Mouse (Mus musculus) forebrain, embryonic 14.5 days (tissue): ENCODE results near the gene Ovol2. TPM values are rescaled to one million over a fixed set of nuclear protein-coding genes. Genes with fewer than 3 reads are reported as not detected.

Source experiments
- ATAC-seq: fragments of 200-750 bp; cut with Nextera tagmentation; 2 replicates; pipeline ENCODE4 v1.8.0; 2017; ENCODE audit warnings: mild to moderate bottlenecking, moderate library complexity
- DNase-seq: peaks from one replicate; pipeline ENCODE4 v3.0.0-alpha.2; 2015; ENCODE audit warnings: low spot score
- H3K27ac ChIP-seq: fragments of 300-500 bp; sonication (generic); 2 replicates; pipeline ENCODE4 v1.5.1; 2014; ENCODE audit warnings: low read depth, mild to moderate bottlenecking, control low read depth, low read length, moderate library complexity
- H3K27me3 ChIP-seq: fragments of 300-500 bp; sonication (generic); replicated peaks from 2 replicates; pipeline ENCODE4 v1.6.1; 2014; ENCODE audit warnings: low read length, control low read depth, mixed read lengths; ENCODE audit not compliant: control insufficient read depth, insufficient read depth
- H3K36me3 ChIP-seq: fragments of 300-500 bp; sonication (generic); 2 replicates; pipeline ENCODE4 v1.6.1; 2014; ENCODE audit warnings: low read length, control low read depth; ENCODE audit not compliant: control insufficient read depth, insufficient read depth
- H3K4me1 ChIP-seq: fragments of 300-500 bp; sonication (generic); 2 replicates; pipeline ENCODE4 v1.6.1; 2014; ENCODE audit warnings: antibody characterized with exemption, low read length, control low read depth; ENCODE audit not compliant: control insufficient read depth, insufficient read depth
- H3K4me2 ChIP-seq: fragments of 300-500 bp; sonication (generic); 2 replicates; pipeline ENCODE4 v1.6.1; 2014; ENCODE audit warnings: mild to moderate bottlenecking, control low read depth, low read length
- H3K4me3 ChIP-seq: fragments of 300-500 bp; sonication (generic); 2 replicates; pipeline ENCODE4 v1.5.1; 2014; ENCODE audit warnings: low read depth, low read length, control low read depth
- H3K9ac ChIP-seq: fragments of 300-500 bp; sonication (generic); 2 replicates; pipeline ENCODE4 v1.6.1; 2014; ENCODE audit warnings: mild to moderate bottlenecking, low read length, control low read depth, moderate library complexity
- H3K9me3 ChIP-seq: fragments of 300-500 bp; sonication (generic); replicated peaks from 2 replicates; pipeline ENCODE4 v1.6.1; 2016; ENCODE audit warnings: low read length, control low read depth, mixed read lengths; ENCODE audit not compliant: control insufficient read depth
- WGBS: fragments of 180-500 bp; shearing (Covaris S2); extraction: QIAGEN DNeasy Blood & Tissue Kit; methylation state at CpG from one replicate; pipeline ENCODE4 v1.1.7; 2014; 5-methylcytosine and 5-hydroxymethylcytosine counted together
- polyA plus RNA-seq: library from polyadenylated mRNA; unstranded; fragments of >200 nt; fragmentation: Nextera tagmentation; extraction: Ambion mirVana; gene quantifications from 2 replicates; pipeline ENCODE4 v1.2.1, GENCODE M21; 2014

Gene Ovol2
- polyA plus RNA-seq, 1 experiment from 2014 or later, result not detected

DNA sequence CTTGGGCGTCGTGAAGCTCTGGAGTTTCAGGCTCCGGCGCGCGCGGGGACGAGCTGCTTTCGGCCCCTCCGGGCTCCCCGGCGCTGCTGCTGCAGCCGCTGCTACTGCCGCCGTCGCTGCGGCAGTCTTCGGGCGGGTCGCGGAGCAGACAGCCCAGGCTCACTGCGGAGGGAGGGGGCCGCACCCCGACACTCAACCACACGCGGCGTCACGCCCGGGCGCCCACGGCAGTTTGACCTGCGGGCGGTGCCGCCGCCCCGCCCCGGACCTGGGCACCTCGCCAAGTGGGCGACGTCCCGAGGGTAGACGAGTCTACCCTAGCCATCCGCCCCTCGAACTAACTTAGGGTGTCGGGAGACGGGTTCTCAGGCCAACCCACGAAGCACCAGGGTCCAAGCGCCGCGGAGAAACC lies 980 bp downstream of the Ovol2 start:
- Histone ChIP-seq H3K4me3 (peak overlapping the region; percentile 46), H3K27ac (no peak overlapping the region), H3K4me1 (peaks cover 16% of the 10 kb centered on the region), H3K9ac (peak overlapping the region; percentile 52), H3K9me3 (no peaks in the 10 kb centered on the region), H3K36me3 (no peaks in the 10 kb centered on the region), H3K4me2 (peak overlapping the region; percentile 91), H3K27me3 (peaks cover 63% of the 10 kb centered on the region)
- WGBS, result under 1% methylated on average over 41 of the region's 50 CpGs
- peak; percentile 36 for DNase-seq
- ATAC-seq, result peak; percentile 56

DNA sequence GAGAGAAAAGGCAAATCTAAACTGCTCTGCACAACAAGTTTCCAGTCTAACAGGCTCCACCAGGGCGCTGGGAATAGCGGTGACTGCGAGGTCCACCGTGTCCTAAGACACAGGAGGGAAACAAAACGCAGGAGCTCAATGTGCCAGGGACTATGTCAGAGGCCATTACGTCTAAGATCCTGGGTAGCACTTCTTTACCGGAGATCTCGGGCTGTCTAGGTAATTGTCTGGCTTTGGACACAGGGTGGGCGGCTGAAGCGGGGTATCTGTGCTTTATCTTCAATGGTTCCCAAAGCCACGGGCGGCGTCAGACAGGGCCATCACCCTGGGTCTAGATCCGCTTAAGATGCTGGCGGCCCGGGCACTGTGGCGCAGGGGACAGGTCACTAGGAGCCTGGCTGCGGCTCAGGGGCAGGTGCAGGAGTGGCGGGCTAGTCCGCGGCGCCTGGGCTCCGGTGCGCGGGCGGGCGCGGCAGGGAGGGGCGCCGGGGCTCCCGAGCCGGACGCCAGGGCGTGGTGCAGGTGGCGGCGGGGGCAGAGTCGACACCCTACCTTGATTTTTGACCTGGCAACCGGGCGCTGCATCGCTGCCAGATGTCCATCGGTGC lies 1.5 kb downstream of the Ovol2 start:
- peaks cover 60% of the 10 kb centered on the region for H3K27me3 ChIP-seq
- under 1% methylated on average over 40 of the region's 41 CpGs for WGBS
- no peak overlapping the region for H3K27ac ChIP-seq
- H3K4me1 ChIP-seq, result peaks cover 16% of the 10 kb centered on the region
- peak overlapping the region; percentile 91 for H3K4me2 ChIP-seq
- peak; percentile 10 for DNase-seq
- 0 out of 2 replicates have a peak, but pooled peaks have one; percentile 8 for ATAC-seq
- peak overlapping the region; percentile 52 for H3K9ac ChIP-seq
- H3K9me3 ChIP-seq, result no peaks in the 10 kb centered on the region
- H3K36me3 ChIP-seq, result no peaks in the 10 kb centered on the region
- H3K4me3 ChIP-seq, result peak overlapping the region; percentile 46

DNA sequence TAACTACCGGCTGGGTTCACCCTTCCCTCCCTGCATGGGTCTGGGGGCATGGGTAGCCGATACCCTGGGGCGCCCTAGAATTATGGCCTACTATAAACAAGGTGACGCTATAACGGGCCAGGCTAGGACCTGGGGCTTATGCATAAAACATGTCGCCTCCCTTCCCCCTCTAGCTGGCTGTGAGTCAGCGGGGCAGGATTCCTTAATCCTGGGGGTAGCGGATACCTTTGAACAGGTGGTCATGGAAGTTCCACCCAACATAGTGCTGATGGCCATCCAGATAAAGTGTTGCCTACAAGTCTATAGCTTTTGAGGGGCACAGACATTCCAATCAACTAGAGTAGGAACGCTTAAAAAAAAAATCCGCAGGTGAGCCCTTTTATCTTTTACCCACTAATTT lies 2.0 kb downstream of the Ovol2 start:
- Histone ChIP-seq H3K4me1 (peaks cover 16% of the 10 kb centered on the region), H3K4me2 (no peak overlapping the region), H3K9me3 (no peaks in the 10 kb centered on the region), H3K4me3 (no peak overlapping the region), H3K27me3 (peaks cover 57% of the 10 kb centered on the region), H3K36me3 (no peaks in the 10 kb centered on the region), H3K9ac (no peak overlapping the region), H3K27ac (no peak overlapping the region)
- DNase-seq (no peak), ATAC-seq (no peak)
- 3% methylated on average over 10 of the region's 10 CpGs for WGBS

DNA sequence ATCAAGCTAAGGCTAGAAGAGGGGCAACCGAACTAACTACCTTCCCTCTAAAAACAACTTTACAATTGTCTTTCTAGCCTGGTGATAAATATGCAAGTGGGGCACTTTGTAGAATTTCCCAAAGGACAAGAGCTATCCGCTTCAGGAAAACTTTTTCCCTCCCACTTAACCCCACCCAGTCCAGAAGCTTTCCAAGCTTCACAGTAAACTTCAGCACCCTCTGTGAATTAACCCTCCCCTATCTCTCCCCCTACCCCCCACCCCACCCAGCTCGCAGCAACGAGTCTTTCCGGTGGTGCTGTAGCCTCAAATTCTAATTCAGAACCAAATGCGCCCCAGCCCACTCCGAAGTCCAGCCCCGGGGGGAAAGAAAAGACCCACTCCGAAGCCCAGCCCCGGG lies 2.5 kb downstream of the Ovol2 start:
- Histone ChIP-seq H3K27ac (no peak overlapping the region), H3K9ac (no peak overlapping the region), H3K4me3 (no peak overlapping the region), H3K9me3 (no peaks in the 10 kb centered on the region), H3K27me3 (peaks cover 55% of the 10 kb centered on the region), H3K4me2 (no peak overlapping the region), H3K4me1 (peaks cover 16% of the 10 kb centered on the region), H3K36me3 (no peaks in the 10 kb centered on the region)
- WGBS, result 4% methylated on average over 10 of the region's 10 CpGs
- ATAC-seq (no peak), DNase-seq (no peak)

DNA sequence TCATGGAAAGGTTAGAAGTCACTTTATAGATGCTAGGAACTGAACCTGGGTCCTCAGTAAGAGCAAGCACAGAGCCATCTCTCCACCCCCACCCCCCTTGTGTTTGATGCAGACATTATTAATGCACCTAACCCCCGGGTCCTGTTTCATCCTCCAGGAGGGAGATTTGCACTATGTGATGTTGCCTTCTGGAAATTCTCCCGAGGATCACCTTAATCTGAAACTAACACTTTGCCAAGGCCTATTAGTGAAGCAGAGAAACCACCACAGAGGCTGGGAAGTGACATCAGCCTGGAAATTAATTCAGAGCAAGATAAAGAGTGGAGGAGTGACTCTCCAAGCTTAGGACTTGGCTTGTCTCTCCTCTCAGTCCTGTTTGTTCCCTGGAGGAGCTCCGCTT lies 7.7 kb downstream of the Ovol2 start:
- no peak for DNase-seq
- WGBS, result 59% methylated on average over 3 of the region's 3 CpGs

DNA sequence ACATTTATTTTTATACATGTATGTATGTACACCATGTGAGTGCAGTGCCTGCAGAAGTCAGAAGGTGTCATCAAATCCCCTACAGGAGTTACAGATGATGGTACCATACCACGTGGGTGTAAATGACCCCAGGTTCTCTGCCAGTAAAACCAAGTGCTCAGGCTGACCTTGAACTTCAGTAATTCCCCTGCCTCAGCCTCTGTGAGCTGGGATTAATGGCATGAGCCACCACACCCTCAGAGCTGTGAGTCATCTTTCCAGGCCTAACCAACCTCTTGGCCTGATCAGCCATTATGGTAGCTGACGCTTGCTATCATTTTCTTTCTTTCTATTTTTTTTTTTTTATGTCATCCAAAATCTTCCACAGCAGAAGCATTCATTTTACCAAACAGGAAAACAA lies 20.6 kb downstream of the Ovol2 start:
- DNase-seq (no peak), ATAC-seq (no peak)
- whole genome bisulfite sequencing, result 92% methylated on average over 2 of the region's 2 CpGs

More for the DNA sequence above, 7.7 kb downstream of the Ovol2 start:
- H3K27me3 ChIP-seq, result peaks cover 6% of the 10 kb centered on the region; the same call in 1 of the 2 replicates
- no peak overlapping the region for H3K4me3 ChIP-seq
- no peak for ATAC-seq
- H3K4me1 ChIP-seq, result no peaks in the 10 kb centered on the region
- no peak overlapping the region for H3K4me2 ChIP-seq
- H3K9me3 ChIP-seq, result no peaks in the 10 kb centered on the region
- H3K36me3 ChIP-seq, result no peaks in the 10 kb centered on the region
- H3K9ac ChIP-seq, result no peak overlapping the region
- no peak overlapping the region for H3K27ac ChIP-seq

DNA sequence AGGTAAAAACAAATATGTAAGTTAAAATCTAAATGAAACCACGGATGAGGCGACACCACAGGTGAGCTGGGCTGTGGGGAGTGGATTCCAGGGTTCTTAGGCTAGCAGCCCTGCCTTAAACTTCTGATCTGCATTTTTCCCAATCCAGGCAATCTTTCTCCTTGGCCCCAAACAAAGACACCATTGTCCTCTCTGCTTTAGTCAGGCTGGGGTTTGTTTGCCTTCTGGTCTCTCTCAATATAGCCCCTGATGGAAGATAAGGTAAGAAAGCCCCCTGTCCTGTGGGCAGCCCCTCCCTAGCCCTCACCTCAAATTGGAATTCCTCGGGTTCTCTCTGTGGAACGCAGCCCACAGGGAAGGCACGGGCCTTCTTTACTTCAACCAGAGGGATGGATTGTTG lies 21.7 kb downstream of the Ovol2 start:
- no peaks in the 10 kb centered on the region for H3K4me1 ChIP-seq
- no peak overlapping the region for H3K9ac ChIP-seq
- no peak overlapping the region for H3K4me2 ChIP-seq
- no peak overlapping the region for H3K27ac ChIP-seq
- DNase-seq (no peak), ATAC-seq (no peak)
- 22% methylated on average over 5 of the region's 5 CpGs for WGBS
- H3K9me3 ChIP-seq, result no peaks in the 10 kb centered on the region
- no peaks in the 10 kb centered on the region for H3K36me3 ChIP-seq
- no peak overlapping the region for H3K4me3 ChIP-seq
- H3K27me3 ChIP-seq, result no peaks in the 10 kb centered on the region

More for the DNA sequence above, 20.6 kb downstream of the Ovol2 start:
- Histone ChIP-seq H3K4me2 (no peak overlapping the region), H3K36me3 (no peaks in the 10 kb centered on the region), H3K27me3 (no peaks in the 10 kb centered on the region), H3K27ac (no peak overlapping the region), H3K9me3 (no peaks in the 10 kb centered on the region), H3K9ac (no peak overlapping the region), H3K4me1 (no peaks in the 10 kb centered on the region), H3K4me3 (no peak overlapping the region)

DNA sequence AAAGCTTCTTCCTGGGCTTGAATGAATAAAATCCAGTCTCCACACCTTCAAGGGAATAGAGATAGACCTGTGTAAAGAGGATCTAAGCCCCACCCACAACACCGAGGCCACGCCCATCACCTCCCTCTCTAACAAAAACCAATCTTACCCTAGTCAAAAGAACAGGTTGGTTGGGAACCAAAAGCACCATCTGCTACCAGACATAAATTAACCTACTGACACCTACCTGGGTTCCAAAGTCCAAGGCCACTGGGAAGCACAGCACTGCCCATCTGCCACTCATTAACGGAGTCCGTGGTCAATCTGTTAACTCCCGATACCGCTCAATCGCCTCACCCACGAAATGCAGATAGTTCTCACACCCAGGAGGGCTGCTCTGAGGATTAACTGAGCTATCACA lies 23.4 kb downstream of the Ovol2 start:
- no peaks in the 10 kb centered on the region for H3K9me3 ChIP-seq
- ATAC-seq, result no peak
- no peak overlapping the region for H3K9ac ChIP-seq
- no peaks in the 10 kb centered on the region for H3K36me3 ChIP-seq
- no peak overlapping the region for H3K4me3 ChIP-seq
- H3K4me1 ChIP-seq, result no peaks in the 10 kb centered on the region
- no peak for DNase-seq
- 66% methylated on average over 8 of the region's 8 CpGs for WGBS
- H3K4me2 ChIP-seq, result no peak overlapping the region
- H3K27ac ChIP-seq, result no peak overlapping the region
- H3K27me3 ChIP-seq, result no peaks in the 10 kb centered on the region

DNA sequence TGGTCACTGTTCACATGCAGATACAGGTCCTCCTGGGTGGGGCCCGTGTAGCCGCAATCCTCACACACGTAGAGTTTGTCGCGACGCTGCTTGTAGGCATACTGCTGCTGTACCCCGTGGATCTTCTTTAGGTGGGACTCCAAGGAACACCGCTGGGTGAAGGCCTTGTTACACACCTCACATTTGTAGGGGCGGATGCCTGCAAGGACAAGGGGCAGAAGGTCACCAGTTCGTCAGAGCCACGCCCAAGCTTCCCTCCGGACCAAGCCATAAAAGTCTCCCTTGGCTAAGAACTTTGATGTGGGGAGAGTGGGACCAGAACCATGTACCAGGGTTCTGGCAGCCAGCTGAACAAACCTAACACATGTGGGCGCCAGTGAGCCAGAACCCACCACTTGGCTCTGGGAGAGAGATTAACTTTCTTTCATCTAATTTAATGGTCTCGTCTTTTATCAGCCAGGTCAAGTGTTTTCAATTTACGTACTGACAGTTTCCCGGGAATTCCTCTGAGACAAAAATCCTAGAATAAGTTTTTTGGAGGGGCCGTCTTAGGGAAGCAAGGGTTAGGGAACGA lies 26.1 kb downstream of the Ovol2 start:
- ATAC-seq, result no peak

More for the DNA sequence above, 26.1 kb downstream of the Ovol2 start:
- Histone ChIP-seq H3K36me3 (no peaks in the 10 kb centered on the region), H3K4me2 (no peak overlapping the region), H3K9me3 (no peaks in the 10 kb centered on the region), H3K9ac (no peak overlapping the region), H3K27me3 (no peaks in the 10 kb centered on the region), H3K27ac (no peak overlapping the region), H3K4me3 (no peak overlapping the region), H3K4me1 (no peaks in the 10 kb centered on the region)
- WGBS, result 71% methylated on average over 18 of the region's 18 CpGs
- DNase-seq, result no peak
